Mouse (Mus musculus): ENCODE results near the gene Pacs2. TPM values are rescaled to one million over a fixed set of nuclear protein-coding genes. Genes with fewer than 3 reads are reported as not detected.

The Pacs2 gene
- total and polyA plus RNA-seq, 3 experiments, result 34.8 to 37.5 (median 34.9) TPM

- H3K79me2 ChIP-seq (replicated peaks; ENCODE audit: control insufficient read depth, insufficient read depth, low read length), result 0 out of 2 replicates have a peak, but pooled peaks cover 2% of the 10 kb centered on the region
- H3K9ac ChIP-seq (ENCODE audit: low read depth, low read length), result no peak overlapping the region
- no peak for DNase-seq
- intact Hi-C loops (cut with DNase I), result no loop called here
- TF ChIP-seq CTCF (IDR thresholded peaks at IDR 0.05) (no peak), EP300 (IDR thresholded peaks at IDR 0.05; ENCODE audit: insufficient read depth, low read depth, low read length) (no peak), POLR2A (IDR thresholded peaks at IDR 0.05; ENCODE audit: insufficient read depth, low read depth, low read length) (no peak)
- peaks cover 4% of the 10 kb centered on the region for H3K4me1 ChIP-seq (ENCODE audit: control insufficient read depth, insufficient read depth, low read length)
- no peak overlapping the region for H3K27ac ChIP-seq
- H3K27me3 ChIP-seq (ENCODE audit: control insufficient read depth, insufficient read depth, low read length), result no peaks in the 10 kb centered on the region
- H3K36me3 ChIP-seq (ENCODE audit: control insufficient read depth, insufficient read depth, low read length), result no peaks in the 10 kb centered on the region
- WGBS, result 87% methylated on average over 4 of the region's 4 CpGs
- no peak overlapping the region for H3K4me3 ChIP-seq
These were observed 4.5 kb downstream of the Pacs2 start for GRCm38 (mm10) chr12:113018763-113019162.

GRCm38 (mm10) chr12:113021488-113021887, 7.2 kb downstream of the Pacs2 start:
- intact Hi-C loops (cut with DNase I), result no loop called here
- Histone ChIP-seq H3K4me3 (no peak overlapping the region), H3K27me3 (ENCODE audit: control insufficient read depth, insufficient read depth, low read length) (no peaks in the 10 kb centered on the region), H3K27ac (no peak overlapping the region), H3K79me2 (replicated peaks; ENCODE audit: control insufficient read depth, insufficient read depth, low read length) (peaks cover 3% of the 10 kb centered on the region; the same call in 1 of the 2 replicates), H3K36me3 (ENCODE audit: control insufficient read depth, insufficient read depth, low read length) (no peaks in the 10 kb centered on the region), H3K9ac (ENCODE audit: low read depth, low read length) (no peak overlapping the region), H3K4me1 (ENCODE audit: control insufficient read depth, insufficient read depth, low read length) (no peaks in the 10 kb centered on the region; the same call in 1 of the 2 replicates)
- no peak for TF ChIP-seq POLR2A (IDR thresholded peaks at IDR 0.05; ENCODE audit: insufficient read depth, low read depth, low read length)
- no peak for TF ChIP-seq CTCF (IDR thresholded peaks at IDR 0.05)
- no peak for TF ChIP-seq EP300 (IDR thresholded peaks at IDR 0.05; ENCODE audit: insufficient read depth, low read depth, low read length)
- no peak for DNase-seq

DNA sequence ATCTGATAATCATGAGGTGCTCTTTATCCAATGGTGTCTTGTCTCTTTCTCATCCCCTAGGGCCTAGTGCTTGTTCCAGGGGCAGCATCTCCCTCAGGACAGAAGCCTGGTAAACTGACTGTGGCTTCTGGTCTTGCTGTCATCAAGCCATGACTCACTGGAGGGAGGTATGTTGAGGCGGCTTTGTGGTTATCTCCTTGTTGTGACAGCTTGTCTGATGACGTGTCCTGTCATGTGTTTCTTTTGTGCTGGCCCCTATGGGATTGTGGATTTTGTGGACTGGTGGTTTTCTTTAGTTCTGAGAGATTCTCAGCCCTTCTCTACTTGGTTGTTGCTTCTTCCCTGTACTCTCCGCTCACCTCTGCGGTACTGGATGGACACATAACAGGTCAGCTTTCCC, 8.8 kb downstream of the Pacs2 start:
- no peak for TF ChIP-seq CTCF (IDR thresholded peaks at IDR 0.05)
- no peak for TF ChIP-seq POLR2A (IDR thresholded peaks at IDR 0.05; ENCODE audit: insufficient read depth, low read depth, low read length)
- no peak for TF ChIP-seq EP300 (IDR thresholded peaks at IDR 0.05; ENCODE audit: insufficient read depth, low read depth, low read length)
- peaks cover 4% of the 10 kb centered on the region for H3K4me1 ChIP-seq (ENCODE audit: control insufficient read depth, insufficient read depth, low read length)
- 66% methylated on average over 4 of the region's 4 CpGs for WGBS
- no peak overlapping the region for H3K9ac ChIP-seq (ENCODE audit: low read depth, low read length)
- intact Hi-C loops (cut with DNase I), result no loop called here
- H3K79me2 ChIP-seq (replicated peaks; ENCODE audit: control insufficient read depth, insufficient read depth, low read length), result peaks cover 3% of the 10 kb centered on the region; the same call in 1 of the 2 replicates
- H3K36me3 ChIP-seq (ENCODE audit: control insufficient read depth, insufficient read depth, low read length), result no peaks in the 10 kb centered on the region
- no peak overlapping the region for H3K4me3 ChIP-seq
- no peaks in the 10 kb centered on the region for H3K27me3 ChIP-seq (ENCODE audit: control insufficient read depth, insufficient read depth, low read length)
- no peak overlapping the region for H3K27ac ChIP-seq
- no peak for DNase-seq

GRCm38 (mm10) chr12:113026557-113026956, 12.2 kb downstream of the Pacs2 start:
- Histone ChIP-seq H3K79me2 (replicated peaks; ENCODE audit: control insufficient read depth, insufficient read depth, low read length) (peaks cover 3% of the 10 kb centered on the region; the same call in 1 of the 2 replicates), H3K9ac (ENCODE audit: low read depth, low read length) (no peak overlapping the region), H3K36me3 (ENCODE audit: control insufficient read depth, insufficient read depth, low read length) (no peaks in the 10 kb centered on the region), H3K27me3 (ENCODE audit: control insufficient read depth, insufficient read depth, low read length) (no peaks in the 10 kb centered on the region), H3K4me1 (ENCODE audit: control insufficient read depth, insufficient read depth, low read length) (peaks cover 14% of the 10 kb centered on the region), H3K27ac (no peak overlapping the region), H3K4me3 (no peak overlapping the region)
- DNase-seq, result no peak
- TF ChIP-seq CTCF (IDR thresholded peaks at IDR 0.05) (peak; percentile 33; the same call in 1 of the 2 replicates), EP300 (IDR thresholded peaks at IDR 0.05; ENCODE audit: insufficient read depth, low read depth, low read length) (no peak), POLR2A (IDR thresholded peaks at IDR 0.05; ENCODE audit: insufficient read depth, low read depth, low read length) (no peak)
- intact Hi-C loops (cut with DNase I), result no loop called here
- WGBS, result 96% methylated on average over 1 of the region's 1 CpGs

- Histone ChIP-seq H3K9ac (ENCODE audit: low read depth, low read length) (no peak overlapping the region), H3K27me3 (ENCODE audit: control insufficient read depth, insufficient read depth, low read length) (no peaks in the 10 kb centered on the region), H3K4me1 (ENCODE audit: control insufficient read depth, insufficient read depth, low read length) (peaks cover 21% of the 10 kb centered on the region), H3K79me2 (replicated peaks; ENCODE audit: control insufficient read depth, insufficient read depth, low read length) (peaks cover 3% of the 10 kb centered on the region; the same call in 1 of the 2 replicates), H3K36me3 (ENCODE audit: control insufficient read depth, insufficient read depth, low read length) (no peaks in the 10 kb centered on the region), H3K27ac (no peak overlapping the region), H3K4me3 (no peak overlapping the region)
- TF ChIP-seq CTCF (IDR thresholded peaks at IDR 0.05) (no peak), EP300 (IDR thresholded peaks at IDR 0.05; ENCODE audit: insufficient read depth, low read depth, low read length) (no peak), POLR2A (IDR thresholded peaks at IDR 0.05; ENCODE audit: insufficient read depth, low read depth, low read length) (no peak)
- intact Hi-C loops (cut with DNase I), result no loop called here
- 91% methylated on average over 2 of the region's 2 CpGs for WGBS
- peak in 1 of 2 experiments; percentile 17 for DNase-seq
These were observed 13.2 kb downstream of the Pacs2 start for GRCm38 (mm10) chr12:113027495-113027894.

DNA sequence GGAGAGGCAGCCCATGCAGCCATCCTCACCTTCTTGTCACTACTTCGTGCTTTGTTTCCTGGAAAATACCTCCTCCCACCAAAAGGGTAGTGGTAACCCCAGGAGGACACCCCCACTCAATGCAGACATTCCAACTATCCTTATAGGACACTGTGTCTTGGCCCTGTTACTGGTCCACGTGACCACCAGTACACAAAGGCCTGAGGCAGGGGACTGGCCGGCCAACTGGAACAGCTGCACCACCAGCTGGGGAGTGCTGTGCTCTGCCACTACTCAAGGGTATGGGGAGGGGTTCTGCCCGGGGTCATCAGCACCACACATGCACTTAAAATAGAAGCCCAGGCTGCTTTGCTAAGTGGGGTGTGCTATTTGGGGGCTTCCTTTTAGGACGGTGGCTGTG, 13.8 kb downstream of the Pacs2 start:
- Histone ChIP-seq H3K27ac (no peak overlapping the region), H3K79me2 (replicated peaks; ENCODE audit: control insufficient read depth, insufficient read depth, low read length) (peaks cover 3% of the 10 kb centered on the region; the same call in 1 of the 2 replicates), H3K4me1 (ENCODE audit: control insufficient read depth, insufficient read depth, low read length) (peaks cover 21% of the 10 kb centered on the region), H3K9ac (ENCODE audit: low read depth, low read length) (no peak overlapping the region), H3K27me3 (ENCODE audit: control insufficient read depth, insufficient read depth, low read length) (no peaks in the 10 kb centered on the region), H3K4me3 (no peak overlapping the region), H3K36me3 (ENCODE audit: control insufficient read depth, insufficient read depth, low read length) (no peaks in the 10 kb centered on the region)
- peak in 1 of 2 experiments; percentile 33 for DNase-seq
- TF ChIP-seq EP300 (IDR thresholded peaks at IDR 0.05; ENCODE audit: insufficient read depth, low read depth, low read length), result no peak
- TF ChIP-seq POLR2A (IDR thresholded peaks at IDR 0.05; ENCODE audit: insufficient read depth, low read depth, low read length), result no peak
- no peak for TF ChIP-seq CTCF (IDR thresholded peaks at IDR 0.05)
- 57% methylated on average over 5 of the region's 5 CpGs for WGBS
- intact Hi-C loops (cut with DNase I), result no loop called here
